Mouse (Mus musculus): ENCODE results near the gene Swt1.
A peak's percentile ranks its signal among the peaks of the same experiment; 100 is the strongest.
"Not testable (repeated sequence)": the region's sequence is repeated elsewhere in the genome, so short reads cannot be mapped to it uniquely, and the experiment has no call there.

The Swt1 gene

GRCm38 (mm10) chr1:151366944-151367605 is 61.2 kb downstream of the Swt1 start:
- DNase-seq (ENCODE audit: low spot score) = no peak

GRCm38 (mm10) chr1:151359374-151359773 is 68.9 kb downstream of the Swt1 start:
- no peak for DNase-seq (ENCODE audit: low spot score)

GRCm38 (mm10) chr1:151355994-151356393 is 72.3 kb downstream of the Swt1 start:
- peak; percentile 46 for DNase-seq (ENCODE audit: low spot score)

DNA sequence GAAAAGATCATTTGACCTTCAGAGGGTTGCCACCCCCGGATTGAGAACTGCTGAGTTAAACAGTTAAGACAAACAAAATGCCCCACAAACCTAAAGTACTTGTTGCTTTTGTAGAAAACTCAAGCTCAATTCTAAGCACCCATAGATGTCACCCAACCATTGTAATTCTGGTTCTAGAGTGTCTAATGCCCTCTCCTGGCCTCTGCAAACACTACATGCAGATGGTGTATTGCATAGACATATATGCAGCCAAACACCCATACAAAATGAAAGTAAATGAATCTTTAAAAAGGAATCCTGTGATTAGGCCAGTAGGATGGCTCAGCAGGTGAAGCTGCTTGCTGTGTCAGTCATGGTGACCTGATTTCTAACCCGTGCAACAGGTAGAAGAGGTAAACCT is 75.3 kb downstream of the Swt1 start:
- no peak for DNase-seq (ENCODE audit: low spot score)

GRCm38 (mm10) chr1:151348293-151348692 is 80.0 kb downstream of the Swt1 start:
- DNase-seq (ENCODE audit: low spot score) = not testable (repeated sequence)

DNA sequence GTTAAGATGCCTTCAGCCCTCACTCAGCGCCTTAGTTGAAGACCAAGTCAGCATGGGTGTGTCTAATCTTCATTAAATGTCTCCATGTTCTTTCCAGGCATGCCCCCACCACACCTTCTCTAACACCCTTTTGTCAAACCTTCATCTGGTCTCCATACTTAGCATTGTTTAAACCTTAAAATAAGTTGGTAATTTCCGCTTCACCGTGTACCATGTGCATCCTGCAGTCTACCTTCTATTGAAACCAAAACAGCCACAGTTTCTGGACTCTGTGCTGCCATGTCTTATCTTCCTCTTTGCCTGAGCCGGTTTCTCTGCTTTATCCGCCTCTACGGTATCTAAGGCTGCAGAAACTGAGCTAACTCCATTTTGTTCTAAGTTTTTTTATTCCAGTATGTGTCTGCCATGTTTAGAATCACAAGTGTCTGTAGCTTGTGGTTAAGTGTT is 81.6 kb downstream of the Swt1 start:
- DNase-seq (ENCODE audit: low spot score) = no peak

- DNase-seq (ENCODE audit: low spot score) = no peak
Observed at GRCm38 (mm10) chr1:151345863-151346195, 82.4 kb downstream of the Swt1 start.

GRCm38 (mm10) chr1:151345109-151345862 is 83.0 kb downstream of the Swt1 start:
- DNase-seq (ENCODE audit: low spot score) = peak; percentile 94

GRCm38 (mm10) chr1:151344283-151345108 is 83.8 kb downstream of the Swt1 start, which contains the start of gene Ivns1abp:
Gene Ivns1abp, plus strand, starts transcription at chr1:151344477.
- peak; percentile 98 for DNase-seq (ENCODE audit: low spot score)

DNA sequence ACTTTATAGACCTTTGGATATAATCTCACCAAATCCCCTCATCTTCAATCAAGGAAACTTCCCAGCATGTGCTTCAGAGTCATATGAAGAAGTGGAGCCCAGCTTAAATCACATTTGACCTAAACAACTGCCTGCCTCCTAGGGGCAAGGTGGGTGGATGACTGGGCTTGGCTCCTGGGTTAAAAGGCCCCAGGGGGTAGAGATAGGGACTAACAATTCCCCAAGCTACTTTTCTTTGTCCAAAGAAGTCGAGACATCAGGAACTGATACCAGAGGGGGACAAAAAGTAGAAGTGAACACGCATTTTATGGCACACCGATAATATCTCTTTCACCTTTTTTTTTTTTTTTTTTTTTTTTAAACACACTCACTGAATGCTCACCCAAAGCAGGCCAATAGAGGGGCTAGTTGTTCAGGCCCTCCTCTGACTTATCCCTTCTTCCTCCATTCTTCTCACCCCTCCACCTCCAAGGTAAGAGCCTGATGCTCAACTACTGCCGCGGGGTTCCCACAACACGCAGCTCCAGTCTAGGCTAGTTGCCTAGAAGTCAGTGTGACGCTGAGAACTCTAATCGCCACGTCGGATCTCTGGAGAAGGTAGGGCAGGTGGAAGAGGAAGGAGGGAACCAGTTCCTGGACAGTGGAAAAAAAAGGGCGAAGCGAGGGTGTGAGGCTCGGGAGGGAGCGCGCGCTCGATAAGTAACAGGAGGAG is 84.5 kb downstream of the Swt1 start:
- DNase-seq (ENCODE audit: low spot score) = peak; percentile 40

- DNase-seq (ENCODE audit: low spot score) = no peak
Observed at GRCm38 (mm10) chr1:151342968-151343367, 85.3 kb downstream of the Swt1 start.

DNA sequence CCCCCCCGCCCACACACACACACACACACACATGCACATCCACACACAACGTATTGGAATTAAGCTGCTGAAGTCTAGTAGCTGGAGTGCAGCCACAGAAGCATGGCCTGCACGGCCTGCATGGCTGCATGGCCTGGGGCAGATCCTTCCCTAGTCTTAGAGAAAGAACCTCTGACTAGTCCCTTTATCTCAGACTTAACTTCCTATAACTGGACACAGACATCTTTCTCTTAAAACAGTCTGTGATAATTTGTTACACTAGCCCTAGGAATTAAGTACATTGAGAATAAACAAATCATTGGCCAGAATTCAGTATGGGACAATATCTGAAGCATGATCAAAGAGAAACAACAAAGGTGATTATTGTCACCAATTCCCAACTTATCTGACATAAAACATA is 85.9 kb downstream of the Swt1 start:
- DNase-seq (ENCODE audit: low spot score) = no peak

GRCm38 (mm10) chr1:151341321-151342044 is 86.8 kb downstream of the Swt1 start:
- DNase-seq (ENCODE audit: low spot score) = no peak

DNA sequence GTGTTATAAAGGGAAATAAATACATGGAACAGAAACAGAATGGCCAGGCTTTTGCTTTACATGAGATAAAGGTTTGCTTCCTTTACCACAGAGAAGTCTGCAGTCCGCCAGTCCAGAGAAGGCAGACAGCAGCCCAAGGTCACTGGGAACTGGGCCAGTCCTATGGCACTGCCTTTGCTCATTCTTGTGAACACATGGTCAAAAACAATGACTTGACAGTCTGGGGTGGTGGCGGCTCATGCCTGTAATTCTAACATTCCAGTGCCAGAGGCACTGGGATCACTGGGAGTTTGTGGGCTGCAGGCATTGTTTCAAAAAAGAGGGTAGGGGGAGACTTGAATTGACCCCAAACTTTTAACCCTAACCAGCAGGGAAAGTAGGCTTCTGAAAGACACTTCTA is 89.3 kb downstream of the Swt1 start:
- no peak for DNase-seq (ENCODE audit: low spot score)

DNA sequence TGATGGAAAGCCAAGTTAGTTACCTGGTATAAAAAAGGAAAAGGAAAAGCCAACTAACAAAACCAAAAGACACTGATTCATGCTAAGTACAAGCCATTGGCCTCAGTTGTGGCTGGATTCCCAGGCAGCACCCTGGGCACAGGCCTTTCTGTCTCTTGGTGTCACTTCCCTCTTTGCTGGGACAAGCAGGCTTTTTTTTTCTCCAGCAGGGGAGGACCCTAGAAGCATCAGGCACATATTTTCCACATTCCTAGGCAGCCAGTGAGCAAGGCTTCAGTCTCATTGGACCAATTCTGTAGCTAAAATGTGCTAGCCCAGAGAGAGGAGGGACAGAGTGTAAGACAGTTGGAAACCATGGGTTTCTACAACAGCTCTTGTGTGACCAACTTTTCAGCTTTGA is 90.0 kb downstream of the Swt1 start:
- no peak for DNase-seq (ENCODE audit: low spot score)

- no peak for DNase-seq (ENCODE audit: low spot score)
Observed at GRCm38 (mm10) chr1:151332819-151333218, 95.4 kb downstream of the Swt1 start.

- no peak for DNase-seq (ENCODE audit: low spot score)
Observed at GRCm38 (mm10) chr1:151329601-151330000, 98.7 kb downstream of the Swt1 start.

DNA sequence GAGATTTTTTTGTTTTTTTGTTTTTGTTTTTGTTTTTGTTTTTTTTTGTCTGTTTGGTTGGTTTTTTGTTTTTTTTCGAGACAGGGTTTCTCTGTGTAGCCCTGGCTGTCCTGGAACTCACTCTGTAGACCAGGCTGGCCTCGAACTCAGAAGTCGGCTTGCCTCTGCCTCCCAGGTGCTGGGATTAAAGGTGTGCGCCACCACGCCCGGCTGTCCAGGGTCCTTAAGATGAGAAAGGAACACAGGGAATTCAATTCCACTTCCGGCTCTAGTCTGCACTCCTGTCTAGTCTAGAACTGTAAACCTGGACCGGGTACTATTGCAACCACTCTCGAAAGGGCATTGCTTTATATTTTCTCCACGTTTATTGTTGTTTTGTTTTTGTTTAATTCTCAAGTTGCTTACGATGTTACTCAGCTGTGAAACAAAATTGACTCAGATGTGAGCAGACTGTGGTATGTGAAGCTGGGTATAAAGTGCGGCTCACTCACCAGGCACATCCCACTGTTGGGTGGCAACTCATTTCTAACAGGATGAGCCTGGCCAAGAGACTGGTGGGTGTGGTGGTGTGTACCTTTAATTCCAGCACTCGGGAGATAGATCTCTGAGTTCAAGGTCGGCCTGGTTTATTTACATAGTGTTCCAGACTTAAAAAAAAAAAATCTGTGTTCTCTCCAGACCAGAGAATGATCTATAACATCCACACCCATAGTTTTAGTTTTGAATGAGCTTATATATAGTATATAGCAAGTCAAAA is 99.7 kb downstream of the Swt1 start:
- DNase-seq (ENCODE audit: low spot score) = no peak

- DNase-seq (ENCODE audit: low spot score) = no peak
Observed at GRCm38 (mm10) chr1:151325328-151325727, 102.9 kb downstream of the Swt1 start.

DNA sequence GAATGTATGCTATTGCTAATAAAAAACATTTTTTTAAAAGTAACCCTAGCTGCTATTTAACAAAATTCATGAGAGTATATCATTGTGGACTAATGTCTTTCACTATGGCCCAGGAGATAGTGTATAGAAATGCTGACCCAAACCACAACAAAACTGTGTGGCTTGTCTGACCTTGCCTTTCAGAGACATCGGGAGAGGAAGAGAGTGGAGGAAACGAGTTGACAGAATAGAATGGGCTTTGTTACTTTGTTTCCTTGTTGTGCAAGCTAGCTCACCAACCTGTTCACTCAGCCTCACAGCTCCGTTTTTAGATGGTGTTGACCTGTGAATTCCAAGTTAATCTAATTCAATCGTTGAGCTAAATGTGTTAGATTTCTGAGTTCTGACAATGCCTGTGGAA is 107.8 kb downstream of the Swt1 start:
- DNase-seq (ENCODE audit: low spot score) = no peak

GRCm38 (mm10) chr1:151319267-151319666 is 109.0 kb downstream of the Swt1 start:
- no peak for DNase-seq (ENCODE audit: low spot score)
